Mouse (Mus musculus) stomach, embryonic 15.5 days (tissue): ENCODE data around the gene Nrxn3. TPM values are rescaled to one million over a fixed set of nuclear protein-coding genes. Genes with fewer than 3 reads are reported as not detected.

Experiments
- ATAC-seq: fragments of 200-750 bp; cut with Nextera tagmentation; 2 replicates; pipeline ENCODE4 v1.8.0; 2017; ENCODE audit warnings: low read depth, moderate number of reproducible peaks, moderate TSS enrichment; ENCODE audit not compliant: insufficient read depth, low FRiP score
- H3K27ac ChIP-seq: fragments of 300-500 bp; sonication (generic); 2 replicates; pipeline ENCODE4 v1.5.1; 2015; ENCODE audit warnings: mild to moderate bottlenecking, inconsistent platforms
- H3K27me3 ChIP-seq: fragments of 300-500 bp; sonication (generic); replicated peaks from 2 replicates; pipeline ENCODE4 v1.6.1; 2015; ENCODE audit warnings: inconsistent platforms
- H3K36me3 ChIP-seq: fragments of 300-500 bp; sonication (generic); 2 replicates; pipeline ENCODE4 v1.6.1; 2015; ENCODE audit warnings: inconsistent platforms
- H3K4me1 ChIP-seq: fragments of 300-500 bp; sonication (generic); 2 replicates; pipeline ENCODE4 v1.6.1; 2015; ENCODE audit warnings: inconsistent platforms
- H3K4me2 ChIP-seq: fragments of 300-500 bp; sonication (generic); 2 replicates; pipeline ENCODE4 v1.6.1; 2015; ENCODE audit warnings: mild to moderate bottlenecking, inconsistent platforms
- H3K4me3 ChIP-seq: fragments of 300-500 bp; sonication (generic); replicated peaks from 2 replicates; pipeline ENCODE4 v1.5.1; 2015; ENCODE audit warnings: inconsistent platforms
- H3K9ac ChIP-seq: fragments of 300-500 bp; sonication (generic); 2 replicates; pipeline ENCODE4 v1.6.1; 2015; ENCODE audit warnings: inconsistent platforms
- H3K9me3 ChIP-seq: fragments of 300-500 bp; sonication (generic); 2 replicates; pipeline ENCODE4 v1.6.1; 2016; ENCODE audit warnings: inconsistent platforms
- WGBS: fragments of 180-500 bp; shearing (Covaris S2); methylation state at CpG from one replicate; pipeline ENCODE4 v1.1.7; 2015; 5-methylcytosine and 5-hydroxymethylcytosine counted together
- polyA plus RNA-seq: library from polyadenylated mRNA; unstranded; fragments of >200 nt; fragmentation: Nextera tagmentation; extraction: Ambion mirVana; gene quantifications from 2 replicates; pipeline ENCODE4 v1.2.1, GENCODE M21; 2015

Nrxn3 gene
- polyA plus RNA-seq, 1 experiment from 2014 or later, result 2.4 TPM

- Histone ChIP-seq H3K9ac (no peak overlapping the region), H3K9me3 (no peaks in the 10 kb centered on the region), H3K27me3 (no peaks in the 10 kb centered on the region), H3K4me2 (no peak overlapping the region), H3K4me1 (no peaks in the 10 kb centered on the region), H3K36me3 (no peaks in the 10 kb centered on the region), H3K4me3 (no peak overlapping the region), H3K27ac (no peak overlapping the region)
- ATAC-seq, result no peak
- WGBS, result 68% methylated on average over 5 of the region's 5 CpGs
These were observed 1107.7 kb downstream of the Nrxn3 start for GRCm38 (mm10) chr12:89830350-89830749.

GRCm38 (mm10) chr12:89831300-89831699 is 1108.6 kb downstream of the Nrxn3 start:
- Histone ChIP-seq H3K4me3 (no peak overlapping the region), H3K4me1 (no peaks in the 10 kb centered on the region), H3K4me2 (no peak overlapping the region), H3K36me3 (no peaks in the 10 kb centered on the region), H3K27me3 (no peaks in the 10 kb centered on the region), H3K27ac (no peak overlapping the region), H3K9ac (no peak overlapping the region), H3K9me3 (no peaks in the 10 kb centered on the region)
- no peak for ATAC-seq
- 88% methylated on average over 6 of the region's 6 CpGs for WGBS

GRCm38 (mm10) chr12:89836271-89836670 is 1113.6 kb downstream of the Nrxn3 start:
- Histone ChIP-seq H3K36me3 (no peaks in the 10 kb centered on the region), H3K9me3 (no peaks in the 10 kb centered on the region), H3K27ac (no peak overlapping the region), H3K4me1 (no peaks in the 10 kb centered on the region), H3K4me3 (no peak overlapping the region), H3K4me2 (no peak overlapping the region), H3K9ac (no peak overlapping the region), H3K27me3 (no peaks in the 10 kb centered on the region)
- ATAC-seq, result no peak
- 45% methylated on average over 3 of the region's 3 CpGs for WGBS

GRCm38 (mm10) chr12:89842861-89843260 is 1120.2 kb downstream of the Nrxn3 start:
- H3K36me3 ChIP-seq, result no peaks in the 10 kb centered on the region
- no peaks in the 10 kb centered on the region for H3K27me3 ChIP-seq
- H3K4me1 ChIP-seq, result no peaks in the 10 kb centered on the region
- no peak for ATAC-seq
- no peaks in the 10 kb centered on the region for H3K9me3 ChIP-seq
- WGBS, result 86% methylated on average over 1 of the region's 1 CpGs
- no peak overlapping the region for H3K4me3 ChIP-seq
- no peak overlapping the region for H3K27ac ChIP-seq
- H3K4me2 ChIP-seq, result no peak overlapping the region
- H3K9ac ChIP-seq, result no peak overlapping the region

GRCm38 (mm10) chr12:89848116-89848515 is 1125.4 kb downstream of the Nrxn3 start:
- no peaks in the 10 kb centered on the region for H3K27me3 ChIP-seq
- 38% methylated on average over 1 of the region's 1 CpGs for WGBS
- no peaks in the 10 kb centered on the region for H3K9me3 ChIP-seq
- ATAC-seq, result no peak
- no peak overlapping the region for H3K4me3 ChIP-seq
- H3K27ac ChIP-seq, result no peak overlapping the region
- no peak overlapping the region for H3K4me2 ChIP-seq
- H3K36me3 ChIP-seq, result no peaks in the 10 kb centered on the region
- no peaks in the 10 kb centered on the region for H3K4me1 ChIP-seq
- H3K9ac ChIP-seq, result no peak overlapping the region

- no peak overlapping the region for H3K4me2 ChIP-seq
- no peaks in the 10 kb centered on the region for H3K36me3 ChIP-seq
- no peak overlapping the region for H3K27ac ChIP-seq
- no peaks in the 10 kb centered on the region for H3K27me3 ChIP-seq
- no peaks in the 10 kb centered on the region for H3K9me3 ChIP-seq
- WGBS, result 72% methylated on average over 4 of the region's 4 CpGs
- no peak overlapping the region for H3K4me3 ChIP-seq
- H3K9ac ChIP-seq, result no peak overlapping the region
- no peak for ATAC-seq
- no peaks in the 10 kb centered on the region for H3K4me1 ChIP-seq
These were observed 1131.7 kb downstream of the Nrxn3 start for GRCm38 (mm10) chr12:89854355-89854754.

- no peak for ATAC-seq
These were observed 1144.4 kb downstream of the Nrxn3 start for GRCm38 (mm10) chr12:89867124-89867523.

GRCm38 (mm10) chr12:89882617-89883370 is 1160.1 kb downstream of the Nrxn3 start:
- no peak overlapping the region for H3K9ac ChIP-seq
- no peaks in the 10 kb centered on the region for H3K27me3 ChIP-seq
- no peaks in the 10 kb centered on the region for H3K4me1 ChIP-seq
- no peaks in the 10 kb centered on the region for H3K9me3 ChIP-seq
- H3K27ac ChIP-seq, result no peak overlapping the region
- no peak overlapping the region for H3K4me2 ChIP-seq
- no peak overlapping the region for H3K4me3 ChIP-seq
- 65% methylated on average over 8 of the region's 8 CpGs for WGBS
- ATAC-seq, result no peak
- no peaks in the 10 kb centered on the region for H3K36me3 ChIP-seq

More at GRCm38 (mm10) chr12:89867124-89867523, 1144.4 kb downstream of the Nrxn3 start:
- H3K9me3 ChIP-seq, result no peaks in the 10 kb centered on the region
- no peak overlapping the region for H3K4me3 ChIP-seq
- H3K4me1 ChIP-seq, result no peaks in the 10 kb centered on the region
- H3K9ac ChIP-seq, result no peak overlapping the region
- no peaks in the 10 kb centered on the region for H3K27me3 ChIP-seq
- H3K27ac ChIP-seq, result no peak overlapping the region
- H3K36me3 ChIP-seq, result no peaks in the 10 kb centered on the region
- no peak overlapping the region for H3K4me2 ChIP-seq

GRCm38 (mm10) chr12:89884576-89884975 is 1161.9 kb downstream of the Nrxn3 start:
- Histone ChIP-seq H3K9ac (no peak overlapping the region), H3K4me3 (no peak overlapping the region), H3K4me1 (no peaks in the 10 kb centered on the region), H3K4me2 (no peak overlapping the region), H3K27ac (no peak overlapping the region), H3K36me3 (no peaks in the 10 kb centered on the region), H3K9me3 (no peaks in the 10 kb centered on the region), H3K27me3 (no peaks in the 10 kb centered on the region)
- 94% methylated on average over 1 of the region's 1 CpGs for WGBS
- no peak for ATAC-seq

GRCm38 (mm10) chr12:89888647-89889046 is 1166.0 kb downstream of the Nrxn3 start:
- 78% methylated on average over 3 of the region's 3 CpGs for WGBS
- Histone ChIP-seq H3K9ac (no peak overlapping the region), H3K4me1 (no peaks in the 10 kb centered on the region), H3K36me3 (no peaks in the 10 kb centered on the region), H3K9me3 (no peaks in the 10 kb centered on the region), H3K4me3 (no peak overlapping the region), H3K4me2 (no peak overlapping the region), H3K27me3 (no peaks in the 10 kb centered on the region), H3K27ac (no peak overlapping the region)
- ATAC-seq, result no peak

GRCm38 (mm10) chr12:89896901-89897300 is 1174.2 kb downstream of the Nrxn3 start:
- ATAC-seq, result no peak
- 68% methylated on average over 2 of the region's 2 CpGs for WGBS
- no peak overlapping the region for H3K9ac ChIP-seq

GRCm38 (mm10) chr12:89909578-89909977 is 1186.9 kb downstream of the Nrxn3 start:
- no peak overlapping the region for H3K9ac ChIP-seq
- no peaks in the 10 kb centered on the region for H3K36me3 ChIP-seq
- no peak overlapping the region for H3K27ac ChIP-seq
- no peaks in the 10 kb centered on the region for H3K27me3 ChIP-seq
- H3K4me3 ChIP-seq, result no peak overlapping the region
- 60% methylated on average over 3 of the region's 3 CpGs for whole genome bisulfite sequencing
- H3K4me2 ChIP-seq, result no peak overlapping the region
- no peaks in the 10 kb centered on the region for H3K9me3 ChIP-seq
- no peak for ATAC-seq
- no peaks in the 10 kb centered on the region for H3K4me1 ChIP-seq

More at GRCm38 (mm10) chr12:89896901-89897300, 1174.2 kb downstream of the Nrxn3 start:
- Histone ChIP-seq H3K4me3 (no peak overlapping the region), H3K4me1 (no peaks in the 10 kb centered on the region), H3K4me2 (no peak overlapping the region), H3K36me3 (no peaks in the 10 kb centered on the region), H3K27ac (no peak overlapping the region), H3K27me3 (no peaks in the 10 kb centered on the region), H3K9me3 (no peaks in the 10 kb centered on the region)
